Mouse (Mus musculus) spleen, postnatal 10 days (tissue): Measurements from ENCODE around the gene Tmem141.
A peak's percentile ranks its signal among the peaks of the same experiment; 100 is the strongest.

Experiments used
- DNase-seq, 2 experiments: peaks; one replicate each; pipeline ENCODE4 v3.0.0; 2021 to 2022; ENCODE audit warnings: low spot score in 2 of 2

Gene Tmem141

GRCm38 (mm10) chr2:25607761-25608622 is 13.8 kb downstream of the Tmem141 start, which contains the start of gene Rabl6:
TSS of gene Rabl6 (minus strand) at chr2:25608521.
- peak; percentile 78 to 90 for DNase-seq

- DNase-seq = no peak
Measured at GRCm38 (mm10) chr2:25602526-25602925, 19.3 kb downstream of the Tmem141 start.

- no peak for DNase-seq
Measured at GRCm38 (mm10) chr2:25600037-25600436, 21.8 kb downstream of the Tmem141 start.

- DNase-seq = no peak
Measured at GRCm38 (mm10) chr2:25598749-25599148, 23.1 kb downstream of the Tmem141 start.

- DNase-seq = no peak
Measured at GRCm38 (mm10) chr2:25596765-25597510, 24.9 kb downstream of the Tmem141 start.

- peak in 1 of 2 experiments; percentile 53 for DNase-seq
Measured at GRCm38 (mm10) chr2:25591863-25592262, 29.9 kb downstream of the Tmem141 start.

- no peak for DNase-seq
Measured at GRCm38 (mm10) chr2:25588227-25588907, 33.4 kb downstream of the Tmem141 start.

GRCm38 (mm10) chr2:25587290-25587689 is 34.5 kb downstream of the Tmem141 start:
- DNase-seq = no peak

GRCm38 (mm10) chr2:25585601-25586000 is 36.2 kb downstream of the Tmem141 start:
- DNase-seq = no peak

- DNase-seq = no peak
Measured at GRCm38 (mm10) chr2:25584856-25585255, 36.9 kb downstream of the Tmem141 start.

GRCm38 (mm10) chr2:25584152-25584551 is 37.7 kb downstream of the Tmem141 start:
- DNase-seq = no peak

GRCm38 (mm10) chr2:25583571-25583970 is 38.2 kb downstream of the Tmem141 start:
- DNase-seq = no peak

- DNase-seq = no peak
Measured at GRCm38 (mm10) chr2:25583120-25583481, 38.7 kb downstream of the Tmem141 start.

- no peak for DNase-seq
Measured at GRCm38 (mm10) chr2:25582466-25583119, 39.2 kb downstream of the Tmem141 start.

GRCm38 (mm10) chr2:25581901-25582301 is 39.9 kb downstream of the Tmem141 start:
- no peak for DNase-seq

- peak; percentile 48 to 68 for DNase-seq
Measured at GRCm38 (mm10) chr2:25581294-25581864, 40.4 kb downstream of the Tmem141 start, which contains the start of gene Ajm1. TSS of gene Ajm1 (minus strand) at chr2:25581757.

GRCm38 (mm10) chr2:25580621-25581101 is 41.1 kb downstream of the Tmem141 start:
- no peak for DNase-seq

- DNase-seq = peak; percentile 39 to 68
Measured at GRCm38 (mm10) chr2:25579737-25580460, 41.9 kb downstream of the Tmem141 start.

GRCm38 (mm10) chr2:25578796-25579736 is 42.7 kb downstream of the Tmem141 start:
- DNase-seq = peak; percentile 27 to 33
